Mouse (Mus musculus): ENCODE results near the gene Tent5b. TPM values are rescaled to one million over a fixed set of nuclear protein-coding genes. Genes with fewer than 3 reads are reported as not detected.

The Tent5b gene
- polyA plus RNA-seq (2015; fragmentation: Nextera tagmentation; extraction: Ambion mirVana), result 2.7 and 2.8 TPM in 2 replicates

- ATAC-seq (replicated peaks; ENCODE audit: low FRiP score, low read depth) (peak; percentile 98), DNase-seq (ENCODE audit: low spot score) (peak; percentile 100)
- Histone ChIP-seq H3K9me3 (replicated peaks; ENCODE audit: low read length) (no peaks in the 10 kb centered on the region), H3K36me3 (ENCODE audit: insufficient read depth, low read length) (no peaks in the 10 kb centered on the region), H3K4me3 (replicated peaks; ENCODE audit: low read depth, low read length) (peak within 1 kb of the TSS; percentile 26), H3K4me2 (ENCODE audit: low read length) (peak within 1 kb of the TSS; percentile 56), H3K9ac (ENCODE audit: low read depth, low read length) (peak within 1 kb of the TSS; percentile 55), H3K27ac (no peak within 1 kb of the TSS), H3K4me1 (replicated peaks; ENCODE audit: insufficient read depth, low read length) (0 out of 2 replicates have a peak, but pooled peaks cover 13% of the 10 kb centered on the region), H3K27me3 (ENCODE audit: insufficient read depth, low read length) (no peaks in the 10 kb centered on the region)
- peak; percentile 98 for TF ChIP-seq CTCF (IDR thresholded peaks at IDR 0.05; ENCODE audit: low read depth)
- 2% methylated on average over 29 of the region's 29 CpGs for WGBS
Observed at GRCm38 (mm10) chr4:133479458-133480184, at the start of gene Tent5b. Tent5b (plus strand) TSS chr4:133480132.

DNA sequence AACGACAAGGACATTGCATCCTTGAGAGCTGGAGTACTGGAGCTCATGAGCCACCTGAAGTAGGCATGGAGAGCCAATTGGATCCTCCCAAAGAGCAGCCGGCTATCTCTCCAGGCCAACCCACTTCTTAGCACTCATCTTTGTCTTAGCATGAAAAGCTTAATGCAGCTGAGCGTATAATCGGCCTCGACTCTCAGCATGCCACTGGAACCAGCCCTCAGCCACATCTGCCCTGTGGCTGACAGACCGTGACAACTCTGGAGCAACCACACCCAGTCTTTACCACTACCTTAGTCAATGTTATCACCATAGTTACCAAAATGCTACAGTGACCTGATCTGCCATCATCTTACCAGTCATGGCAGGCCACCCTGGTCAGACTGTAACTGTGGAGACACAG lies 48.4 kb upstream of the Tent5b start:
- Histone ChIP-seq H3K36me3 (ENCODE audit: insufficient read depth, low read length) (no peaks in the 10 kb centered on the region), H3K4me2 (ENCODE audit: low read length) (no peak overlapping the region), H3K9me3 (replicated peaks; ENCODE audit: low read length) (no peaks in the 10 kb centered on the region), H3K4me1 (replicated peaks; ENCODE audit: insufficient read depth, low read length) (no peaks in the 10 kb centered on the region), H3K9ac (ENCODE audit: low read depth, low read length) (no peak overlapping the region), H3K27me3 (ENCODE audit: insufficient read depth, low read length) (no peaks in the 10 kb centered on the region), H3K4me3 (replicated peaks; ENCODE audit: low read depth, low read length) (no peak overlapping the region), H3K27ac (no peak overlapping the region)
- WGBS, result 69% methylated on average over 6 of the region's 6 CpGs
- ATAC-seq (replicated peaks; ENCODE audit: low FRiP score, low read depth) (no peak), DNase-seq (ENCODE audit: low spot score) (no peak)
- TF ChIP-seq CTCF (IDR thresholded peaks at IDR 0.05; ENCODE audit: low read depth), result no peak

DNA sequence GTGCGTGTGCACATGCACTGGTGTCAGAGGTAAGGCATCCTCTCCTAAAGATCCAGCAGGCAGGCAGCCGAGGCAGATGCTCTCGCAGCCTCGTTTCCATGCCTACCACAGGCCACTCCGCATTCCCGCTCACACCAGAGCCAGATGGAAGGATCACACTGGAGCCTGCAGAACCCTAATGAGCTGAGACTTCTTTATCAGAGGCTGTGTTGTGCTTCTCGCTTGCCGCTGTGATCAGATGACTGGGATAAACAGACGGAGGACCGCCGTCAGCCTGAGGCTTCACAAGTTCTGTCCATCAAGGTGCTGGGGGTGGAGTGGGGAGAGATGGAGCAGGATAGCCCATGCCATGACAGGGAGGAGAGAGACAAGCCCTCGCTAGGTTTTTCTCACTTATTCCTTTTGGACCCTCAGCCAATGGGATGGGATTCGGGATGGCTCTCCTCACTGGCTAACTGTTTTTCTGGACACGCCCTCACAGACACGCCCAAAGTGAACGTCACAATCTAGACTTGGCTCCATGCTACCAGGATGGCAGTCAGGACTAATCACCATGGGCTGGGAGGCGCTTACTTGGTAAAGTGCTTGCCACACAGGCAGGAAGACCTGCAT lies 47.3 kb upstream of the Tent5b start:
- H3K4me2 ChIP-seq (ENCODE audit: low read length), result no peak overlapping the region
- H3K36me3 ChIP-seq (ENCODE audit: insufficient read depth, low read length), result no peaks in the 10 kb centered on the region
- DNase-seq (ENCODE audit: low spot score) (no peak), ATAC-seq (replicated peaks; ENCODE audit: low FRiP score, low read depth) (no peak)
- WGBS, result 20% methylated on average over 17 of the region's 17 CpGs
- TF ChIP-seq CTCF (IDR thresholded peaks at IDR 0.05; ENCODE audit: low read depth), result no peak
- H3K27ac ChIP-seq, result no peak overlapping the region
- no peak overlapping the region for H3K9ac ChIP-seq (ENCODE audit: low read depth, low read length)
- no peaks in the 10 kb centered on the region for H3K4me1 ChIP-seq (replicated peaks; ENCODE audit: insufficient read depth, low read length)
- no peak overlapping the region for H3K4me3 ChIP-seq (replicated peaks; ENCODE audit: low read depth, low read length)
- H3K9me3 ChIP-seq (replicated peaks; ENCODE audit: low read length), result no peaks in the 10 kb centered on the region
- no peaks in the 10 kb centered on the region for H3K27me3 ChIP-seq (ENCODE audit: insufficient read depth, low read length)

DNA sequence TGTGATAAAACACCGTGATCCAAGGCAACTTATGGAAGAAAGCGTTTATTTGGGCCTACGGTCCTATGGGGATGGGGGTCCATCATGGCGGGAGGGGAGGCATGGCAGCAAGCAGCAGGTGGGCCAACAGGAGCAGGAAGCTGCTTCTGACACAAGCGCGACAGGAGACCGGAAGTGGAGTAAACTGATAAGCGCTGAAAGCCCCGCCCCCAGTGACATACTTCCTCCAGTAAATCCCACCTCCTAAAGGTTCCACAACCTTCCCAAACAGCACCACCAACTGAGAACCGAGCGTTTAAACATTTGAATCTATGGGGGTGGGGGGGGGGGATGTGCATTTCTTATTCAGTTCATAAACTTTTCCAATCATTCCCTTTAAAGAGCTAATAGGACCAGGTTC lies 44.0 kb upstream of the Tent5b start:
- no peak for TF ChIP-seq CTCF (IDR thresholded peaks at IDR 0.05; ENCODE audit: low read depth)
- Histone ChIP-seq H3K27ac (no peak overlapping the region), H3K9me3 (replicated peaks; ENCODE audit: low read length) (no peaks in the 10 kb centered on the region), H3K27me3 (ENCODE audit: insufficient read depth, low read length) (no peaks in the 10 kb centered on the region), H3K4me1 (replicated peaks; ENCODE audit: insufficient read depth, low read length) (peaks cover 13% of the 10 kb centered on the region; the same call in 1 of the 2 replicates), H3K9ac (ENCODE audit: low read depth, low read length) (no peak overlapping the region), H3K4me2 (ENCODE audit: low read length) (no peak overlapping the region), H3K36me3 (ENCODE audit: insufficient read depth, low read length) (no peaks in the 10 kb centered on the region), H3K4me3 (replicated peaks; ENCODE audit: low read depth, low read length) (no peak overlapping the region)
- no peak for ATAC-seq (replicated peaks; ENCODE audit: low FRiP score, low read depth)
- WGBS, result 92% methylated on average over 11 of the region's 11 CpGs
- DNase-seq (ENCODE audit: low spot score), result no peak

DNA sequence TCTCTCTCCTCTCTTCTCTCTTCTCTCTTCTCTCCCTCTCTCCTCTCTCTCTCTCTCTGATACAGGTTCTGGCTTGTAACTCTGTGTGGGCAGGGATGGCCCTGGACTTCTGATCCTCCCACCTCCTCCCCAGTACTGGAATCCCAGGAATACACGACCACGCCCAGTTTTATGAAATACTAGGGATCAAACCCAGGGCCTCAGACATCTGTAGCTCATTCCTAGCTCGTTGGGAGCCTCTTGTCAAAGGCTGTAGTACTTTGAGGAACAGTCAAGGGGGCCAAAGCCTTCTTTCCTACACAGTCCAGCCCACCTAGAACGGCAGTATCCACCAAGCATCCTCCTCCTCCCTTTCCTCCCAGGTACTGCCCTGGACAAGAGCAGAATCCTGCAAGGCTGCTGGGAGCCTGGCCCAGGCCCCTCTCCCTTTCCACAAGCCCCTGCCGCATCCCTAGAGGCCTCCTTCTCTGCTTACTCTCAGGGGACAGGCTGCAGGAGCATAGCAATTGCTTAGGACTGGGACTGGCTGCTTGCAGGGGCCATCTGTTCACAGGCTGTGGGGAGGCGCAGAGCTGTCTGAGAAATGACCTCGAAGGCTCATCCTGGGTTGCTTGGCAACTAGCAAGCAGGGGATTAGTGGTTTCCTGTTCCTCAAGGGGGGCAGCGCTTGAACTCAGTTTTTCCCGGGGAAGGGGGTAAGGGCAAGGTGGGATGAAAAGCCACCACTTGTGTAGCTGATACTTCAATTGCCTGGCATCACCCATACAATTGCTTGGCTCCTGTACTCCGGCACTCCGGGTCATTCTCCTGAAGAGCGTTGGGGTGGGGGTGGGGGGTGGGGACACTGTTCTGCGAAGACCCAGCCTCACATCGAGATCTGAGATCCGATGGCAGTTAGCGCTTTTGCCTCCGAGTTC lies 40.2 kb upstream of the Tent5b start:
- H3K27me3 ChIP-seq (ENCODE audit: insufficient read depth, low read length), result no peaks in the 10 kb centered on the region
- no peak for ATAC-seq (replicated peaks; ENCODE audit: low FRiP score, low read depth)
- H3K36me3 ChIP-seq (ENCODE audit: insufficient read depth, low read length), result no peaks in the 10 kb centered on the region
- peak; percentile 59 for DNase-seq (ENCODE audit: low spot score)
- TF ChIP-seq CTCF (IDR thresholded peaks at IDR 0.05; ENCODE audit: low read depth), result no peak
- no peaks in the 10 kb centered on the region for H3K9me3 ChIP-seq (replicated peaks; ENCODE audit: low read length)
- H3K4me2 ChIP-seq (ENCODE audit: low read length), result peak overlapping the region; percentile 41
- H3K27ac ChIP-seq, result no peak overlapping the region
- no peak overlapping the region for H3K4me3 ChIP-seq (replicated peaks; ENCODE audit: low read depth, low read length)
- peaks cover 13% of the 10 kb centered on the region; the same call in 1 of the 2 replicates for H3K4me1 ChIP-seq (replicated peaks; ENCODE audit: insufficient read depth, low read length)
- 10% methylated on average over 17 of the region's 17 CpGs for WGBS
- H3K9ac ChIP-seq (ENCODE audit: low read depth, low read length), result no peak overlapping the region

DNA sequence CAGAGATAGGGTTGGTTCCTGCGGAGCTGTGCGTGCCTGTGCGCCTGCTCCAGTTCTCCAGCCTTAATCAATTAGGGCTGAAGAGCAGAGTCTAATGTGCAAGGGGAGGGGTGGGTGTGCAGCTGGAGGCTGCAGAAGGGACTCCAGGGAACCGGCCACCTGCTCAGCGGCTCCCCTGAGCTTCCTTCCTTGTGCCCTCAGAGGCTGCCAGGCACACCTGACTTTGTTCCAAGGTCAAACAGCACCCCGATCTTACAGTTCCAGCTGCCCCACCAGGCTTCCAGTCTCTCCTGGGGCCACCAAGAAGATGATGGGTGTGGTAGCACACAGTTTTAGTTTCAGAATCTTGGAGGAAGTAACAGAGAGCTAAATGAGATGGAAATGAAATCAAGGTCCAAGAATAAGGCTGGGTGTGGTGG lies 39.5 kb upstream of the Tent5b start:
- Histone ChIP-seq H3K4me3 (replicated peaks; ENCODE audit: low read depth, low read length) (no peak overlapping the region), H3K27me3 (ENCODE audit: insufficient read depth, low read length) (no peaks in the 10 kb centered on the region), H3K9me3 (replicated peaks; ENCODE audit: low read length) (no peaks in the 10 kb centered on the region), H3K9ac (ENCODE audit: low read depth, low read length) (0 out of 2 replicates have a peak overlapping the region, but pooled peaks have one; percentile 18), H3K36me3 (ENCODE audit: insufficient read depth, low read length) (no peaks in the 10 kb centered on the region), H3K4me2 (ENCODE audit: low read length) (peak overlapping the region; percentile 41), H3K4me1 (replicated peaks; ENCODE audit: insufficient read depth, low read length) (peaks cover 13% of the 10 kb centered on the region; the same call in 1 of the 2 replicates), H3K27ac (no peak overlapping the region)
- no peak for TF ChIP-seq CTCF (IDR thresholded peaks at IDR 0.05; ENCODE audit: low read depth)
- DNase-seq (ENCODE audit: low spot score) (no peak), ATAC-seq (replicated peaks; ENCODE audit: low FRiP score, low read depth) (no peak)
- WGBS, result 8% methylated on average over 6 of the region's 6 CpGs
